10 mouse cellular contexts compared by ENCODE assay signal in genomic region chr13:37751154-37751950, GRCm38 (mm10). TPM values are rescaled to one million over a fixed set of nuclear protein-coding genes. Genes with fewer than 3 reads are reported as not detected.
A peak's percentile ranks its signal among the peaks of the same experiment; 100 is the strongest.
DNase-seq lines count a peak whose midpoint lies in the region; ATAC-seq and TF ChIP-seq lines count a peak whose summit lies in the region.
"Had no signal": no experiment of that assay in that cellular context is flagged by ENCODE, and none has a peak within 500 bp of the region (broad histone marks: within the 10 kb centered on the region; RNA-seq: fewer than 3 reads in every experiment).

No protein-coding gene starts in this region.

- H3K9me3 ChIP-seq in intestine, embryonic 15.5 days: no peaks in the 10 kb centered on the region
- H3K9me3 ChIP-seq in midbrain, embryonic 11.5 days (ENCODE audit: control insufficient read depth, low read length): no peaks in the 10 kb centered on the region
- H3K9me3 ChIP-seq: hindbrain, embryonic 15.5 days had no signal

- 22% methylated on average over 9 of the region's 9 CpGs for WGBS in bone marrow, adult 2 months
- 28% methylated on average over 9 of the region's 9 CpGs for WGBS in intestine, embryonic 15.5 days
- 15% methylated on average over 9 of the region's 9 CpGs for WGBS in thymus, adult 2 months
- WGBS in midbrain, embryonic 11.5 days: 52% methylated on average over 9 of the region's 9 CpGs

- no peak overlapping the region for H3K4me3 ChIP-seq in bone marrow, adult 2 months (replicated peaks; ENCODE audit: control insufficient read depth, low read depth, low read length)
- no peak overlapping the region for H3K4me3 ChIP-seq in intestine, embryonic 15.5 days (replicated peaks)
- no peak overlapping the region for H3K4me3 ChIP-seq in thymus, adult 2 months (ENCODE audit: control insufficient read depth, insufficient read depth, low read length)
- H3K4me3 ChIP-seq in midbrain, embryonic 11.5 days (ENCODE audit: low read depth, low read length): no peak overlapping the region
- H3K4me3 ChIP-seq: hindbrain, embryonic 15.5 days; neural tube, embryonic 12.5 days had no signal

- peaks cover 5% of the 10 kb centered on the region for H3K4me1 ChIP-seq in bone marrow, adult 2 months (ENCODE audit: control insufficient read depth, insufficient read depth, low read length)
- H3K4me1 ChIP-seq in intestine, embryonic 15.5 days (replicated peaks): peaks cover 16% of the 10 kb centered on the region
- H3K4me1 ChIP-seq in thymus, adult 2 months (replicated peaks; ENCODE audit: control insufficient read depth, insufficient read depth, low read length): peaks cover 23% of the 10 kb centered on the region
- H3K4me1 ChIP-seq in midbrain, embryonic 11.5 days (ENCODE audit: control insufficient read depth, insufficient read depth, low read length): peaks cover 10% of the 10 kb centered on the region
- H3K4me1 ChIP-seq: hindbrain, embryonic 15.5 days had no signal

- DNase-seq in kidney, postnatal 25 days: peak; percentile 28 to 50
- DNase-seq in kidney, adult 8-10 months: no peak
- DNase-seq in lung, postnatal 25 days (ENCODE audit: low spot score): peak; percentile 73
- DNase-seq in thymus, adult 2 months: peak; percentile 63
- no peak for DNase-seq in midbrain, embryonic 11.5 days (ENCODE audit: low spot score, missing footprints)
- DNase-seq in cerebellum, postnatal 25 days: no peak

- no peak overlapping the region; the same call in 1 of the 2 replicates for H3K4me2 ChIP-seq in intestine, embryonic 15.5 days (replicated peaks)
- no peak overlapping the region for H3K4me2 ChIP-seq in midbrain, embryonic 11.5 days
- H3K4me2 ChIP-seq: hindbrain, embryonic 15.5 days; neural tube, embryonic 12.5 days had no signal

- peak; percentile 76 for ATAC-seq in intestine, embryonic 15.5 days
- no peak for ATAC-seq in midbrain, embryonic 11.5 days (ENCODE audit: low FRiP score)

- no peak for TF ChIP-seq CTCF in bone marrow, adult 2 months (IDR thresholded peaks at IDR 0.05; ENCODE audit: control insufficient read depth, insufficient read depth, low read length)
- no peak for TF ChIP-seq CTCF in thymus, adult 2 months (IDR thresholded peaks at IDR 0.05; ENCODE audit: borderline replicate concordance, control insufficient read depth, extremely low read depth, insufficient read depth, low read length, poor library complexity)

- no peaks in the 10 kb centered on the region for H3K36me3 ChIP-seq in intestine, embryonic 15.5 days
- H3K36me3 ChIP-seq in thymus, adult 2 months (ENCODE audit: control insufficient read depth, insufficient read depth, low read length): no peaks in the 10 kb centered on the region
- H3K36me3 ChIP-seq in midbrain, embryonic 11.5 days (ENCODE audit: control insufficient read depth, insufficient read depth, low read length): no peaks in the 10 kb centered on the region
- H3K36me3 ChIP-seq: hindbrain, embryonic 15.5 days; neural tube, embryonic 12.5 days had no signal

- no peaks in the 10 kb centered on the region for H3K27me3 ChIP-seq in intestine, embryonic 15.5 days (replicated peaks)
- no peaks in the 10 kb centered on the region for H3K27me3 ChIP-seq in thymus, adult 2 months (ENCODE audit: control insufficient read depth, insufficient read depth, low read length)
- H3K27me3 ChIP-seq in midbrain, embryonic 11.5 days (ENCODE audit: control insufficient read depth, insufficient read depth, low read length): no peaks in the 10 kb centered on the region
- H3K27me3 ChIP-seq: hindbrain, embryonic 15.5 days had no signal

- no peak overlapping the region for H3K9ac ChIP-seq in intestine, embryonic 15.5 days
- no peak overlapping the region for H3K9ac ChIP-seq in midbrain, embryonic 11.5 days (ENCODE audit: low read length)
- H3K9ac ChIP-seq: hindbrain, embryonic 15.5 days; neural tube, embryonic 12.5 days had no signal

- no peak for TF ChIP-seq POLR2A in bone marrow, adult 2 months (IDR thresholded peaks at IDR 0.05; ENCODE audit: borderline replicate concordance, control insufficient read depth, low read depth, low read length)
- TF ChIP-seq POLR2A in thymus, adult 2 months (IDR thresholded peaks at IDR 0.05; ENCODE audit: control insufficient read depth, extremely low read depth, insufficient read depth, low read length, poor library complexity): no peak

- H3K27ac ChIP-seq in bone marrow, adult 2 months (ENCODE audit: control insufficient read depth, insufficient read depth, low read depth, low read length, poor library complexity): peak overlapping the region; percentile 44; the same call in 1 of the 2 replicates
- peak overlapping the region; percentile 32; the same call in 1 of the 2 replicates for H3K27ac ChIP-seq in intestine, embryonic 15.5 days
- peak overlapping the region; percentile 60 for H3K27ac ChIP-seq in thymus, adult 2 months (ENCODE audit: control insufficient read depth, insufficient read depth, low read length)
- no peak overlapping the region for H3K27ac ChIP-seq in midbrain, embryonic 11.5 days (ENCODE audit: low read depth, low read length)
- H3K27ac ChIP-seq: hindbrain, embryonic 15.5 days; neural tube, embryonic 12.5 days had no signal

RNA-seq across cellular contexts. Expression of gene Rreb1, which starts 26.8 kb away (rescaled TPM):
- 7.5 and 17.7 TPM in 2 replicates for polyA plus RNA-seq in bone marrow, adult 2 months (2011; ENCODE audit: insufficient read depth, insufficient read length, low replicate concordance, missing spikeins)
- polyA plus RNA-seq in intestine, embryonic 15.5 days (2015; fragmentation: Nextera tagmentation; extraction: Ambion mirVana): 16.1 and 16.5 TPM in 2 replicates
- 37.5 and 46.9 TPM in 2 replicates for polyA plus RNA-seq in thymus, adult 2 months (2012; rRNA removed)
- polyA plus RNA-seq in midbrain, embryonic 11.5 days (2014; fragmentation: Nextera tagmentation; extraction: Ambion mirVana): 3.4 and 5.5 TPM in 2 replicates

Comparison
In these comparisons a context has a peak if more than half of its experiments do, and no peak if none do; other contexts are left out.
1. DNase-seq: peak in kidney, postnatal 25 days (2 of 2), lung, postnatal 25 days (single experiment) and thymus, adult 2 months (single experiment); none in kidney, adult 8-10 months (0 of 2), midbrain, embryonic 11.5 days (single experiment) and cerebellum, postnatal 25 days (0 of 2).